ENCODE assay signal across 8 mouse cellular contexts in the genomic region with DNA sequence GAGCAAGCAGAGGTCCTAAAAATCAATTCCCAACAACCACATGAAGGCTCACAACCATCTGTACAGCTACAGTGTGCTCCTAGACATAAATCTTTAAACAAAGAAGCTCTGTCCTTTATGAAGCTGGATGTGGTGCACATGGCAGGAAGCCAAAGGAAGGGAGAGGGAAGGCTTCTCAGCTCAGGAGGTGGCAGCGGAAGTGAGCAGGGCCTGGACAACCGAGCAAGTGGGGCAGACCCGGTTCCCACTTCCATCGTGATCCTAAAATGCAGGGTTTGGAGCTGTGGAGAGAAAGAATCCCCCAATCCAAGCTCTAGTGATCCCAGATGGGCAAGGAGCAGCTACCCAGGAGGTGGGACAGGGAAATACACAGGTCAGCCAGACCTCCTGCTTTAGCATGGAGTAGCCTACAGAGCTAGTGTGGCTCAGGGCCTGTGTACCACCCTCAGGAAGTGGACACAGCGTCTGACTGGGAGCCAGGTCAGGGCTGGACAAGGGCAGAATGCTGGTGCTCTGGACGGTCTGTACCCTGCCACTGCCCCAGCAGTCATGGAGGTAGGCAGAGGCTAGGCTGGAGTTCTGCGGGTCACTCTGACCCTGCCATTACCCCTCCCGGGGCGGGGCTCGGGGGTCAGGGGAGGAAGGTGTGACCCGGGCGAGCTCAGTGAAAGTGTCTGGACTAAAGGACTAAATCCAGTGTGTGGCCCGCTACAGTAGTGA. TPM values are rescaled to one million over a fixed set of nuclear protein-coding genes. Genes with fewer than 3 reads are reported as not detected.
DNase-seq lines count a peak whose midpoint lies in the region; ATAC-seq lines count a peak whose summit lies in the region.

No protein-coding gene starts in this region.

- peak overlapping the region; percentile 65 for H3K4me3 ChIP-seq in erythroblast, embryonic 14.5 days (replicated peaks)
- H3K4me3 ChIP-seq in embryonic facial prominence, embryonic 12.5 days: no peak overlapping the region
- H3K4me3 ChIP-seq in hindbrain, embryonic 11.5 days (ENCODE audit: low read depth, low read length): no peak overlapping the region
- no peak overlapping the region for H3K4me3 ChIP-seq in liver, embryonic 11.5 days (ENCODE audit: low read depth, low read length)
- H3K4me3 ChIP-seq in neural tube, embryonic 14.5 days (ENCODE audit: low read depth, low read length): no peak overlapping the region

- ATAC-seq in erythroblast, adult 5-6 weeks (replicated peaks; ENCODE audit: low FRiP score, poor library complexity, severe bottlenecking): no peak
- no peak for ATAC-seq in embryonic facial prominence, embryonic 12.5 days (ENCODE audit: insufficient number of reproducible peaks, insufficient read depth, low FRiP score, low TSS enrichment)
- no peak for ATAC-seq in hindbrain, embryonic 11.5 days (ENCODE audit: low FRiP score)
- no peak for ATAC-seq in liver, embryonic 11.5 days (replicated peaks; ENCODE audit: low FRiP score)
- no peak for ATAC-seq in neural tube, embryonic 14.5 days (ENCODE audit: low read depth)

- H3K4me1 ChIP-seq in erythroblast, embryonic 14.5 days (ENCODE audit: control insufficient read depth): peaks cover 91% of the 10 kb centered on the region
- peaks cover 43% of the 10 kb centered on the region for H3K4me1 ChIP-seq in embryonic facial prominence, embryonic 12.5 days
- peaks cover 13% of the 10 kb centered on the region for H3K4me1 ChIP-seq in hindbrain, embryonic 11.5 days (replicated peaks; ENCODE audit: control insufficient read depth, insufficient read depth, low read length)
- peaks cover 66% of the 10 kb centered on the region for H3K4me1 ChIP-seq in liver, embryonic 11.5 days (replicated peaks; ENCODE audit: control insufficient read depth, insufficient read depth, low read length)
- H3K4me1 ChIP-seq in neural tube, embryonic 14.5 days (ENCODE audit: control insufficient read depth, insufficient read depth, low read length): peaks cover 31% of the 10 kb centered on the region

- H3K9ac ChIP-seq in embryonic facial prominence, embryonic 12.5 days: no peak overlapping the region
- peak overlapping the region; percentile 40; the same call in 1 of the 2 replicates for H3K9ac ChIP-seq in hindbrain, embryonic 11.5 days (ENCODE audit: low read depth, low read length)
- H3K9ac ChIP-seq in liver, embryonic 11.5 days (ENCODE audit: low read depth, low read length): peak overlapping the region; percentile 43
- H3K9ac ChIP-seq in neural tube, embryonic 14.5 days (replicated peaks; ENCODE audit: low read depth, low read length): 0 out of 2 replicates have a peak overlapping the region, but pooled peaks have one; percentile 28

- H3K4me2 ChIP-seq in embryonic facial prominence, embryonic 12.5 days (replicated peaks): no peak overlapping the region
- no peak overlapping the region for H3K4me2 ChIP-seq in hindbrain, embryonic 11.5 days (replicated peaks; ENCODE audit: low read depth, low read length)
- peak overlapping the region; percentile 64; the same call in 1 of the 2 replicates for H3K4me2 ChIP-seq in liver, embryonic 11.5 days
- no peak overlapping the region for H3K4me2 ChIP-seq in neural tube, embryonic 14.5 days (ENCODE audit: low read depth, low read length)

- H3K9me3 ChIP-seq in erythroblast, embryonic 14.5 days (ENCODE audit: control insufficient read depth, low read length): no peaks in the 10 kb centered on the region
- no peaks in the 10 kb centered on the region for H3K9me3 ChIP-seq in embryonic facial prominence, embryonic 12.5 days
- H3K9me3 ChIP-seq in hindbrain, embryonic 11.5 days (ENCODE audit: control insufficient read depth, low read length): no peaks in the 10 kb centered on the region
- H3K9me3 ChIP-seq in liver, embryonic 11.5 days (ENCODE audit: control insufficient read depth, low read length): no peaks in the 10 kb centered on the region
- H3K9me3 ChIP-seq in neural tube, embryonic 14.5 days (ENCODE audit: control insufficient read depth, low read length): no peaks in the 10 kb centered on the region

- no peaks in the 10 kb centered on the region; the same call in 1 of the 2 replicates for H3K36me3 ChIP-seq in erythroblast, embryonic 14.5 days (ENCODE audit: control insufficient read depth)
- H3K36me3 ChIP-seq in embryonic facial prominence, embryonic 12.5 days: no peaks in the 10 kb centered on the region; the same call in 1 of the 2 replicates
- H3K36me3 ChIP-seq in hindbrain, embryonic 11.5 days (ENCODE audit: control insufficient read depth, insufficient read depth, low read length): no peaks in the 10 kb centered on the region
- H3K36me3 ChIP-seq in liver, embryonic 11.5 days (ENCODE audit: control insufficient read depth, insufficient read depth, low read length): no peaks in the 10 kb centered on the region
- no peaks in the 10 kb centered on the region for H3K36me3 ChIP-seq in neural tube, embryonic 14.5 days (ENCODE audit: control insufficient read depth, insufficient read depth, low read length)

- H3K27ac ChIP-seq in embryonic facial prominence, embryonic 12.5 days: peak overlapping the region; percentile 74
- 0 out of 2 replicates have a peak overlapping the region, but pooled peaks have one; percentile 45 for H3K27ac ChIP-seq in hindbrain, embryonic 11.5 days (ENCODE audit: low read depth, low read length)
- peak overlapping the region; percentile 33; the same call in 1 of the 2 replicates for H3K27ac ChIP-seq in liver, embryonic 11.5 days (ENCODE audit: low read depth, low read length)
- peak overlapping the region; percentile 74 for H3K27ac ChIP-seq in neural tube, embryonic 14.5 days (ENCODE audit: low read depth, low read length)

- WGBS in embryonic facial prominence, embryonic 12.5 days: 62% methylated on average over 13 of the region's 13 CpGs
- 65% methylated on average over 13 of the region's 13 CpGs for WGBS in hindbrain, embryonic 11.5 days
- WGBS in liver, embryonic 11.5 days: 69% methylated on average over 13 of the region's 13 CpGs
- 59% methylated on average over 13 of the region's 13 CpGs for WGBS in neural tube, embryonic 14.5 days

- peaks cover 36% of the 10 kb centered on the region for H3K27me3 ChIP-seq in erythroblast, embryonic 14.5 days (ENCODE audit: control insufficient read depth)
- H3K27me3 ChIP-seq in embryonic facial prominence, embryonic 12.5 days: no peaks in the 10 kb centered on the region
- no peaks in the 10 kb centered on the region for H3K27me3 ChIP-seq in hindbrain, embryonic 11.5 days (ENCODE audit: control insufficient read depth, insufficient read depth, low read length)
- H3K27me3 ChIP-seq in liver, embryonic 11.5 days (replicated peaks; ENCODE audit: control insufficient read depth, insufficient read depth, low read length): no peaks in the 10 kb centered on the region
- no peaks in the 10 kb centered on the region for H3K27me3 ChIP-seq in neural tube, embryonic 14.5 days (ENCODE audit: control insufficient read depth, insufficient read depth, low read length)

- peak; percentile 87 for DNase-seq in 3T3-L1 (ENCODE audit: low read depth, low spot score)
- no peak for DNase-seq in hindbrain, embryonic 11.5 days (ENCODE audit: low spot score)
- DNase-seq in liver, embryonic 11.5 days (ENCODE audit: low spot score): no peak
- DNase-seq in spleen, adult 18-20 months: no peak

RNA-seq across cellular contexts. Expression of a gene that starts 4.4 kb away (rescaled TPM):
- 9.0 TPM in 2 replicates for polyA plus RNA-seq in erythroblast, embryonic 14.5 days (2012)
- 637 and 655 TPM in 2 replicates for total RNA-seq in erythroblast, adult 5-6 weeks (2015; ENCODE audit: low replicate concordance)
- 301 and 341 TPM in 2 replicates for total RNA-seq in erythroblast, adult 5-6 weeks (2017; ENCODE audit: low replicate concordance)
- polyA plus RNA-seq in embryonic facial prominence, embryonic 12.5 days (2016; fragmentation: Nextera tagmentation; extraction: Ambion mirVana): 3,148 and 3,183 TPM in 2 replicates
- polyA plus RNA-seq in hindbrain, embryonic 11.5 days (2014; fragmentation: Nextera tagmentation; extraction: Ambion mirVana): 3,592 and 3,665 TPM in 2 replicates
- 1,592 and 1,704 TPM in 2 replicates for polyA plus RNA-seq in liver, embryonic 11.5 days (2014; fragmentation: Nextera tagmentation; extraction: Ambion mirVana)
- polyA plus RNA-seq in neural tube, embryonic 14.5 days (2014; fragmentation: Nextera tagmentation; extraction: Ambion mirVana): 4,176 and 4,177 TPM in 2 replicates

RNA-seq across cellular contexts. Expression of a gene that starts 8.6 kb away (rescaled TPM):
- not detected in 2 replicates for polyA plus RNA-seq in erythroblast, embryonic 14.5 days (2012)
- not detected in 2 replicates for total RNA-seq in erythroblast, adult 5-6 weeks (2015; ENCODE audit: low replicate concordance)
- total RNA-seq in erythroblast, adult 5-6 weeks (2017; ENCODE audit: low replicate concordance): not detected in 2 replicates
- polyA plus RNA-seq in embryonic facial prominence, embryonic 12.5 days (2016; fragmentation: Nextera tagmentation; extraction: Ambion mirVana): 0.61 and 0.78 TPM in 2 replicates
- 1.1 and 1.5 TPM in 2 replicates for polyA plus RNA-seq in hindbrain, embryonic 11.5 days (2014; fragmentation: Nextera tagmentation; extraction: Ambion mirVana)
- polyA plus RNA-seq in liver, embryonic 11.5 days (2014; fragmentation: Nextera tagmentation; extraction: Ambion mirVana): 0.29 TPM in 1 of 2 replicates, not detected in the other
- 0.63 and 1.7 TPM in 2 replicates for polyA plus RNA-seq in neural tube, embryonic 14.5 days (2014; fragmentation: Nextera tagmentation; extraction: Ambion mirVana)

RNA-seq across cellular contexts. Expression of a gene that starts 25.8 kb away (rescaled TPM):
- 1.2 and 2.2 TPM in 2 replicates for polyA plus RNA-seq in erythroblast, embryonic 14.5 days (2012)
- total RNA-seq in erythroblast, adult 5-6 weeks (2015; ENCODE audit: low replicate concordance): 0.96 and 3.6 TPM in 2 replicates
- total RNA-seq in erythroblast, adult 5-6 weeks (2017; ENCODE audit: low replicate concordance): 1.4 and 2.9 TPM in 2 replicates
- 44.6 and 48.3 TPM in 2 replicates for polyA plus RNA-seq in embryonic facial prominence, embryonic 12.5 days (2016; fragmentation: Nextera tagmentation; extraction: Ambion mirVana)
- polyA plus RNA-seq in hindbrain, embryonic 11.5 days (2014; fragmentation: Nextera tagmentation; extraction: Ambion mirVana): 27.8 and 33.6 TPM in 2 replicates
- polyA plus RNA-seq in liver, embryonic 11.5 days (2014; fragmentation: Nextera tagmentation; extraction: Ambion mirVana): 22.8 and 23.2 TPM in 2 replicates
- polyA plus RNA-seq in neural tube, embryonic 14.5 days (2014; fragmentation: Nextera tagmentation; extraction: Ambion mirVana): 74.8 and 86.8 TPM in 2 replicates

Comparison
In these comparisons a context has a peak if more than half of its experiments do, and no peak if none do; other contexts are left out.
1. RNA of a gene that starts 4.4 kb away (polyA plus RNA-seq): 4,176 to 4,177 TPM in neural tube, embryonic 14.5 days, 3,592 to 3,665 TPM in hindbrain, embryonic 11.5 days, 3,148 to 3,183 TPM in embryonic facial prominence, embryonic 12.5 days and 1,592 to 1,704 TPM in liver, embryonic 11.5 days; 9.0 TPM in erythroblast, embryonic 14.5 days; every median in the first group is over 100 times any median in the second.
2. Peak in every context shown above with its lines, with median percentiles within 50 percentile points of each other: H3K27ac ChIP-seq.